Mouse (Mus musculus): ENCODE data around the gene Mrnip. TPM values are rescaled to one million over a fixed set of nuclear protein-coding genes. Genes with fewer than 3 reads are reported as not detected.

The Mrnip gene
- total RNA-seq, 2 experiments from 2014 or later, result 13.0 to 14.2 TPM

- no peak for DNase-seq
These were observed 29.1 kb downstream of the Mrnip start for GRCm38 (mm10) chr11:50203302-50203827.

GRCm38 (mm10) chr11:50205434-50205833 is 31.2 kb downstream of the Mrnip start:
- DNase-seq, result no peak

GRCm38 (mm10) chr11:50206037-50206436 is 31.8 kb downstream of the Mrnip start:
- DNase-seq, result no peak

GRCm38 (mm10) chr11:50207344-50207743 is 33.1 kb downstream of the Mrnip start:
- no peak for DNase-seq

- no peak for DNase-seq
These were observed 33.8 kb downstream of the Mrnip start for GRCm38 (mm10) chr11:50208039-50208438.

GRCm38 (mm10) chr11:50210101-50210504 is 35.9 kb downstream of the Mrnip start:
- DNase-seq, result peak; percentile 83 to 86

- peak; percentile 82 to 86 for DNase-seq
These were observed 36.4 kb downstream of the Mrnip start, which contains the start of the genes Sqstm1 and Mgat4b for GRCm38 (mm10) chr11:50210505-50211151. Gene Sqstm1 (minus strand): TSS chr11:50210827. Gene Mgat4b (plus strand): TSS chr11:50210890.

GRCm38 (mm10) chr11:50211322-50212059 is 37.2 kb downstream of the Mrnip start:
- DNase-seq, result no peak

GRCm38 (mm10) chr11:50212060-50212739 is 38.0 kb downstream of the Mrnip start:
- no peak for DNase-seq

GRCm38 (mm10) chr11:50212848-50213758 is 38.9 kb downstream of the Mrnip start:
- no peak for DNase-seq

GRCm38 (mm10) chr11:50214631-50215030 is 40.4 kb downstream of the Mrnip start:
- DNase-seq, result no peak

- no peak for DNase-seq
These were observed 41.4 kb downstream of the Mrnip start for GRCm38 (mm10) chr11:50215633-50216032.

- no peak for DNase-seq
These were observed 42.6 kb downstream of the Mrnip start for GRCm38 (mm10) chr11:50216724-50217366.

- DNase-seq, result no peak
These were observed 43.6 kb downstream of the Mrnip start for GRCm38 (mm10) chr11:50217811-50218210.

GRCm38 (mm10) chr11:50219833-50220232 is 45.6 kb downstream of the Mrnip start:
- DNase-seq, result no peak

- no peak for DNase-seq
These were observed 48.5 kb downstream of the Mrnip start for GRCm38 (mm10) chr11:50222559-50223276.

- no peak for DNase-seq
These were observed 49.8 kb downstream of the Mrnip start for GRCm38 (mm10) chr11:50223783-50224662.

GRCm38 (mm10) chr11:50224671-50225530 is 50.7 kb downstream of the Mrnip start:
- peak; percentile 87 to 89 for DNase-seq
